Mouse (Mus musculus): ENCODE measurements at regions not wholly inside any gene's neighbourhood (a gene's known extent, or its start where the extent isn't known, plus 50 kb on each side); places are given as distances from the start of the nearest gene placed in this dataset.

DNA sequence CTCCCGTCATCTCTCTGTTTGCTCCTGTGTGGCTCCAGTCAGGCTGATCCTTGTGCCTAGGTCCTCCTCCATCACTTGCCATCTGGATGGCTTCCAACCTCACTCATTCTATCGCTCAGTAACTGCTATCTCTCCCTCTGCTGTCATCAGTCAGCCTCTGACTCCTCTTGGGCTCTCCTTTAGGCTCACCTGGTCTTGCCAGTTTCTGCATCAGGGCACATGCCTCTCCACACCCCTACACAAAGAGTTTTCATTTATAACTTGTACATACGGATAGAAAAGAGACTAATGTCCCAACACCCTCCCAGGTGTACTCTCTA lies 2664.7 kb upstream of the Lrrc6 start:
- DNase-seq = no peak

DNA sequence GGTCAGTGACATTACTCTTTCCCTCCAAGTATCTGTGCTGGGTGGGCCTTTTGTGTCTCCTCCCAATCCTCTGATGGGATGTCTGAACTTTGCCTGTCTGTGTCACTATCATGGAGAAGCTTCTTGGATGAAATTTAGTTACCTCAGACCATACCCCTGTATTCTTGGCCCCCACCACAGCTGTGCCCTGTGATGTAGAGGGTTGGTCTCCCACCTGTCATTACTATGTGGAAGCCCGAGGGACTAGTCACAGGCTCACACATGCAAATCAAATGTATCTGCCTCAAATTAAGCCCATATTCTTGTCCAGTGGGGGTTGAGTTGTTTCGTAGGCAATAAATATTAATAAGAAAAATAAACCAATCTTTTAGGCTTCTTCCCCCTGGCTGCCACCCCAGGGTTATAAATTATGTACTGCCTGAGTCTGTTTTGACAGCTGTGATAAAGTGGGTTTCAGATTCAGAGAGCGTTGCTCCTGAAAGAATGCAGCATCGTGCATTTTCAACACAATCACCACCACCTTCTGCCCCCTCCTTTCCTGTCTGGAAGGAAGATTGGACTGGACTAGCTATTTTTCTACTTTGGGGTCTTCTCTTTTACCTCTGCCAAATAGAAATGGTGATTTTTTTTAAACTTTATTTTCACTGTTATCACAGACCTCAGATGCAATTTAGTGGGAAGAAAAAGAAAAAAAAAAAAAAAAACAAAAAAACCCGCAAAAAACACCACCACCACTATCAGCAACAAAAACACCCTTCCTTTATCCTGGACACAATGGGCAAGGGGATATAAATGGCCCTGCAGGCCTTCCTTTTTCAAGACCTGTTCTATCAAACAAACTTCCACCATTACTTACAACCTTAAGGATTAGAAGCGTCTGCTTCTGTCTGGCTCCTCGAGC lies 2664.1 kb upstream of the Lrrc6 start:
- DNase-seq = peak in 1 of 2 experiments; percentile 28

DNA sequence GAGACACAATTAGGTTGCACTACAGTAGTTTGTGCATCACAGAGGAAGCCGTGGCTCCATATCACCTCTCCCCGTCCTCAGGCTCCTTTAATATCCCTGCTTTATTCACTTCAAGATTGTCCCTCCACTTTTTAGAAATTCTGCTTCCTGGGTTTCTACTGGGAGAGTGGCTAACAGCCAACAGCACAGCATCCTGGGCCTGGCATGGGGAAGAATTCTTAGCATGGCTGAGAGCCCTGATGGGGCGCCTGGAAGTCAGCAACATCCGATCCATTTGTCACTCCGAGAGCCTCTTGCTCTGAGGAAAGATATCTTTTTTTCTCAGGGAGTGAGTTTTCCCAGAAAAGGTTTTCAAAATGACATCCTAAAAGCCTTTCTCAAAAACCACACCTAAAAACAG lies 2660.3 kb upstream of the Lrrc6 start:
- DNase-seq = peak in 1 of 2 experiments; percentile 4

DNA sequence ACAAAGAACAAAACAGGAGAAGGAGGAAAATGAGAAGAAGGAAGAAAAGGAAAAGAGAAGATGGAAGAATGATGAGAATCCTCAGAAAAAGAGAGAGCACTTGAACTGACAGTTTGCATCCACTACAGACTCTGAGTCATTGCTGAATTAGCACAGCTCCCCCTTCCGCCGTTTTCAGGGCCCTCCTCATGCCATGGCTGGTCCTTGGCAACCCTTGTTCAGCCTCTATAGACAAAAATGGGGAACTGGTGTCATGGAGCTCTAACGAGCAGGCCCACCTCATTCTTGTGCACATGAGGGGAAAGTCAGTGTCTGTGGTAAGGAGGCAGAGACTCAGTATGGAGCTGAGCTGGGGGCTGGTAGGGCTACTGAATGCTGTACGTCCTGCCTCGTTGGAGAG lies 2657.4 kb upstream of the Lrrc6 start:
- DNase-seq = no peak

Data from kidney, postnatal 36 days (tissue).